Mouse (Mus musculus) liver, embryonic 15.5 days (tissue): ENCODE results near the gene Epb41l3. TPM values are rescaled to one million over a fixed set of nuclear protein-coding genes. Genes with fewer than 3 reads are reported as not detected.

Experiments
- ATAC-seq: fragments of 200-750 bp; cut with Nextera tagmentation; 2 replicates; pipeline ENCODE4 v1.8.0; 2017; ENCODE audit warnings: moderate number of reproducible peaks, mild to moderate bottlenecking, moderate library complexity; ENCODE audit not compliant: insufficient read depth
- H3K27ac ChIP-seq: fragments of 300-500 bp; sonication (generic); replicated peaks from 2 replicates; pipeline ENCODE4 v1.5.1; 2015; ENCODE audit warnings: mild to moderate bottlenecking, inconsistent platforms
- H3K27me3 ChIP-seq: fragments of 300-500 bp; sonication (generic); 2 replicates; pipeline ENCODE4 v1.6.1; 2015; ENCODE audit warnings: mild to moderate bottlenecking, inconsistent platforms
- H3K36me3 ChIP-seq: fragments of 300-500 bp; sonication (generic); replicated peaks from 2 replicates; pipeline ENCODE4 v1.6.1; 2015; ENCODE audit warnings: moderate library complexity, mild to moderate bottlenecking, inconsistent platforms
- H3K4me1 ChIP-seq: fragments of 300-500 bp; sonication (generic); replicated peaks from 2 replicates; pipeline ENCODE4 v1.6.1; 2015; ENCODE audit warnings: inconsistent platforms
- H3K4me2 ChIP-seq: fragments of 300-500 bp; sonication (generic); 2 replicates; pipeline ENCODE4 v1.6.1; 2015; ENCODE audit warnings: moderate library complexity, mild to moderate bottlenecking, inconsistent platforms
- H3K4me3 ChIP-seq: fragments of 300-500 bp; sonication (generic); replicated peaks from 2 replicates; pipeline ENCODE4 v1.5.1; 2015; ENCODE audit warnings: mild to moderate bottlenecking, inconsistent platforms
- H3K9ac ChIP-seq: fragments of 300-500 bp; sonication (generic); 2 replicates; pipeline ENCODE4 v1.6.1; 2015; ENCODE audit warnings: moderate library complexity, mild to moderate bottlenecking, inconsistent platforms
- H3K9me3 ChIP-seq: fragments of 300-500 bp; sonication (generic); replicated peaks from 2 replicates; pipeline ENCODE4 v1.6.1; 2016; ENCODE audit warnings: inconsistent platforms
- WGBS: fragments of 180-500 bp; shearing (Covaris S2); methylation state at CpG from one replicate; pipeline ENCODE4 v1.1.7; 2015; ENCODE audit warnings: mixed read lengths; ENCODE audit not compliant: insufficient replicate concordance; 5-methylcytosine and 5-hydroxymethylcytosine counted together
- polyA plus RNA-seq: library from polyadenylated mRNA; unstranded; fragments of >200 nt; fragmentation: Nextera tagmentation; extraction: Ambion mirVana; gene quantifications from 2 replicates; pipeline ENCODE4 v1.2.1, GENCODE M21; 2015

Epb41l3 gene
- polyA plus RNA-seq, 1 experiment from 2014 or later = 7.3 TPM

GRCm38 (mm10) chr17:69301552-69301951 lies 226.1 kb downstream of the Epb41l3 start:
- Histone ChIP-seq H3K4me1 (no peaks in the 10 kb centered on the region), H3K4me3 (no peak overlapping the region), H3K27ac (no peak overlapping the region), H3K9ac (no peak overlapping the region), H3K27me3 (no peaks in the 10 kb centered on the region), H3K9me3 (no peaks in the 10 kb centered on the region), H3K4me2 (no peak overlapping the region), H3K36me3 (no peaks in the 10 kb centered on the region)
- 54% methylated on average over 4 of the region's 4 CpGs for WGBS
- no peak for ATAC-seq

- no peaks in the 10 kb centered on the region for H3K4me1 ChIP-seq
- no peaks in the 10 kb centered on the region for H3K9me3 ChIP-seq
- WGBS = 62% methylated on average over 11 of the region's 11 CpGs
- no peaks in the 10 kb centered on the region for H3K27me3 ChIP-seq
- ATAC-seq = no peak
- no peak overlapping the region for H3K9ac ChIP-seq
- H3K27ac ChIP-seq = no peak overlapping the region
- no peak overlapping the region for H3K4me2 ChIP-seq
- no peak overlapping the region for H3K4me3 ChIP-seq
- H3K36me3 ChIP-seq = no peaks in the 10 kb centered on the region
Observed at GRCm38 (mm10) chr17:69303579-69304274, 228.2 kb downstream of the Epb41l3 start.

DNA sequence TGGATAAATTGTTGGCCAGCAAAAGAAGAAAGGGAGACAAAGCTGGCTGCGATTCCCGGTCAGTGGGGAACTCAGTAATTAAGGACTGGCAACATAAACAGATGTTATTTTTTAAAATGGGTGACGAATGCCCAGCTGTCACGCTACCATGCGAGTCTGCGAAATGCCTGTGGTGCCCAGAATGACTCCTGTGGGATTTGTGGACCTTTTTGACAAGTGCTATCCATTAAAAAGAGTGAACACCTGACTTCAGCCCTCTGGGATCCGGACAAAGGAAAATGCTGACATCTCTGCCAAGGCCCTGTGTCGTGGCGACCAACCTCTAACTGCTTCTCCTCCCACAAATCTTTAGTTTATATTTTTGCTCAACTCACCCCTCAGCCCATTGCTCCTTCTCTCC lies 232.2 kb downstream of the Epb41l3 start:
- Histone ChIP-seq H3K4me1 (no peaks in the 10 kb centered on the region), H3K9me3 (no peaks in the 10 kb centered on the region), H3K27ac (no peak overlapping the region), H3K9ac (no peak overlapping the region), H3K4me2 (no peak overlapping the region), H3K27me3 (no peaks in the 10 kb centered on the region), H3K4me3 (no peak overlapping the region), H3K36me3 (no peaks in the 10 kb centered on the region)
- ATAC-seq = no peak
- 75% methylated on average over 9 of the region's 9 CpGs for WGBS

GRCm38 (mm10) chr17:69309872-69310271 lies 234.4 kb downstream of the Epb41l3 start:
- Histone ChIP-seq H3K9me3 (no peaks in the 10 kb centered on the region), H3K4me3 (no peak overlapping the region), H3K27me3 (no peaks in the 10 kb centered on the region), H3K4me2 (no peak overlapping the region), H3K4me1 (no peaks in the 10 kb centered on the region), H3K27ac (no peak overlapping the region), H3K9ac (no peak overlapping the region), H3K36me3 (no peaks in the 10 kb centered on the region)
- WGBS = 63% methylated on average over 4 of the region's 4 CpGs
- no peak for ATAC-seq

DNA sequence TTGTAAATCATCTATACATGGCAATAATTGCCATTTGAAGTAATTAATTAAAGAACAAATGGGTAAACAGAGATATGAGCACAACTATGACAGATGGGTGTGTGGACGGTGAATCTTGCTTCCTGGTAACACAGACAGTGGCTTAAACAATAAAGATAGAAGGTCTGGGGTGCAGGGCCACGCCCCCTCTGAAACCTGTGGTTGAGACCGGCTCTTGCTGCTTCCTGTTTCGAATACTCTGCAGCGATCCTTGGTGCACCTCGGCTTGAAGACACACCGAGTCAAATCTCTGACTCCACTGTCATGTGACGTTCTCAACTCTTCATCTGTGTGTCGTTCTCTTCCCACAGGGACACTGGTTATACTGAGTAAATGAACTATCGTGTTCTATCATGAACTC lies 245.0 kb downstream of the Epb41l3 start:
- no peaks in the 10 kb centered on the region for H3K27me3 ChIP-seq
- 37% methylated on average over 10 of the region's 10 CpGs for WGBS
- H3K4me1 ChIP-seq = no peaks in the 10 kb centered on the region
- H3K9me3 ChIP-seq = no peaks in the 10 kb centered on the region
- no peak overlapping the region for H3K4me2 ChIP-seq
- H3K36me3 ChIP-seq = no peaks in the 10 kb centered on the region
- no peak for ATAC-seq
- H3K9ac ChIP-seq = no peak overlapping the region
- H3K27ac ChIP-seq = no peak overlapping the region
- no peak overlapping the region for H3K4me3 ChIP-seq

- ATAC-seq = no peak
- Histone ChIP-seq H3K27ac (no peak overlapping the region), H3K4me2 (no peak overlapping the region), H3K27me3 (no peaks in the 10 kb centered on the region), H3K36me3 (no peaks in the 10 kb centered on the region), H3K4me1 (no peaks in the 10 kb centered on the region), H3K4me3 (no peak overlapping the region), H3K9ac (no peak overlapping the region), H3K9me3 (no peaks in the 10 kb centered on the region)
- 69% methylated on average over 2 of the region's 2 CpGs for WGBS
Observed at GRCm38 (mm10) chr17:69322721-69323120, 247.2 kb downstream of the Epb41l3 start.

Other genes with a start within 250 kb of the Epb41l3 start
- gene Tmem200c, start 249.1 kb upstream of the Epb41l3 start, polyA plus RNA-seq = not detected in 2 replicates